Mouse (Mus musculus): ENCODE results near the gene Dag1. TPM values are rescaled to one million over a fixed set of nuclear protein-coding genes. Genes with fewer than 3 reads are reported as not detected.

The Dag1 gene
- polyA plus RNA-seq, 1 experiment from 2014 or later, result 188 TPM

DNA sequence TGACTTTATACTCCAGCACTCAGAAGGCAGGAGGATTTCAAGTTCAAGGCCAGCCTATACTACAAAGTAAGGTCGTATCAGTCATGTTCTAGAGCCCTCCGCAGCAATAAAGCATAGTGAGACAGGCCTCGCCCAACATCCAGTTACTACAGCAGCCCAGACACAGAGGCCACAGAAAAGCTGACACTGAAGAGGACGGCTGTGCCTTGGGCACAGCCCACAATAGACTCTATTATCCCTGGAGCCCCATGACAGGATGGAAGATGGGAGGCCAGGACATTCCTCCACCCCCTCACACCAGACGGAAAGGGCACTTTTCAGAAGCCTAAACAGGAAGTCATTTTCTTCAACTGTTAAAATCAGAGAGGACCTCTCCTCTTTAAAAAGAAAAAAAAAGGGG, 14.8 kb downstream of the Dag1 start:
- Histone ChIP-seq H3K9me3 (replicated peaks) (no peaks in the 10 kb centered on the region), H3K4me1 (replicated peaks) (peaks cover 16% of the 10 kb centered on the region), H3K4me3 (no peak overlapping the region), H3K4me2 (no peak overlapping the region), H3K9ac (no peak overlapping the region), H3K36me3 (peaks cover 50% of the 10 kb centered on the region), H3K27me3 (replicated peaks) (no peaks in the 10 kb centered on the region), H3K27ac (ENCODE audit: poor library complexity, severe bottlenecking) (no peak overlapping the region)
- ATAC-seq (ENCODE audit: insufficient number of reproducible peaks, low FRiP score), result no peak
- WGBS, result 61% methylated on average over 5 of the region's 5 CpGs

DNA sequence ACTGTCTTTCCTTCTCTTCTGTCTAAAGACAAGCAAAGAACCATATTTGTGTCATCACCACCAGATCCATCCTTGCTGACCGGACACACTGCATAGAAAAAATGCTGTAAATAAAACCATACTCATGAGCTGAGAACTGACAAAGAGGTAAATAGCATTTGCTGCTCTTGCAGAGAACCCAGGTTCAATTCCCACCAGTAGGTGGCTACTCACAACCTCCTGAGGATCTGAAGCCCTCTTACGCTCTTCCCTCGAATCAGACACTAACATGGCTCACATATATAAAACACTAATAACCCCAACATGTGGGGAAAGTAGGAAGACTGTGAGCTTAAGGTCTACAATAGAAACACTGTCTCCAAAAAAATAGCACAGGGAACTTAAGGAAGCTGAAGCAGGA, 18.8 kb downstream of the Dag1 start:
- Histone ChIP-seq H3K36me3 (peaks cover 30% of the 10 kb centered on the region), H3K4me3 (no peak overlapping the region), H3K9me3 (replicated peaks) (no peaks in the 10 kb centered on the region), H3K4me1 (replicated peaks) (peaks cover 13% of the 10 kb centered on the region), H3K4me2 (no peak overlapping the region), H3K27me3 (replicated peaks) (no peaks in the 10 kb centered on the region), H3K9ac (no peak overlapping the region), H3K27ac (ENCODE audit: poor library complexity, severe bottlenecking) (no peak overlapping the region)
- ATAC-seq (ENCODE audit: insufficient number of reproducible peaks, low FRiP score), result no peak
- 74% methylated on average over 3 of the region's 3 CpGs for WGBS

DNA sequence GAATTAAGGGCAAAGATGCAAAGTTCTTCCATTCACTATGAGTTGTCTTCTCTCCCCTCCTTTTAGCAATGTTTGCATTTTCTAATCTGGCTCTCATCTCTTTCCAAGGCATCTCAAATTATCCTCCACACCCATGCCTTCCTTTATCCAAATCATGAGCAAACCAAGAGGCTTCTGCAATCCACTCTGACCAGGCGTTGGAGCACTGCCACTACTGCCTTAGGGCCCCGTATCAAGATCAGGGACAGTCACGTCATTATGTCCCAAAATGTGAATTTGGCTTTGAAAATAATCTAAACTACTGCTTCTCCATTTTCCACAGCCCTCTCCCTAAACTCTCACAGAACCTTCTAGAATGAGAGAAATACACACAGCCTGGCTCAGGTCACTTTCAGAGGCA, 19.2 kb downstream of the Dag1 start:
- WGBS, result 81% methylated on average over 3 of the region's 3 CpGs
- Histone ChIP-seq H3K4me3 (no peak overlapping the region), H3K4me2 (no peak overlapping the region), H3K9me3 (replicated peaks) (no peaks in the 10 kb centered on the region), H3K27ac (ENCODE audit: poor library complexity, severe bottlenecking) (no peak overlapping the region), H3K9ac (no peak overlapping the region), H3K36me3 (peaks cover 30% of the 10 kb centered on the region), H3K4me1 (replicated peaks) (peaks cover 16% of the 10 kb centered on the region), H3K27me3 (replicated peaks) (no peaks in the 10 kb centered on the region)
- no peak for ATAC-seq (ENCODE audit: insufficient number of reproducible peaks, low FRiP score)

DNA sequence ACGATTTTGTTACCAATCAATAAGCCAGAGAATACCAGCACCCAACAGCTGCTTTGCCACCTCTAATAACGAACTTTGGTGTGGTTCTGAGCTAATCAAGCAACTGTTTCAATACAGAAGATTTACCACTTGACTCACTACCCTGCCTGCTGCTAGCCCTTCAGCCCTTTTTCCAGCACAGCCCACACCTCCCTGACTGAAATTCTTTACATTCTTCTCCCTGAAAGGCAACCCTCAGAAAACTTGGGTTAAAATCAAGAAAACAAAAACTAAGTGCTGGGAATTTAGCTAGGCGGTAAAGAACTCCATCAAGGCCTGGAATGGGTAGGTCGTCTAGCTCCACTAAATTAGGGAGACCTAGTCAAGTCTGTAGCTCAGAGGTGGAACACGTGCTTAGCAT, 23.8 kb downstream of the Dag1 start:
- 61% methylated on average over 5 of the region's 5 CpGs for WGBS
- no peak overlapping the region for H3K9ac ChIP-seq
- H3K27ac ChIP-seq (ENCODE audit: poor library complexity, severe bottlenecking), result no peak overlapping the region
- H3K36me3 ChIP-seq, result peaks cover 9% of the 10 kb centered on the region; the same call in 1 of the 2 replicates
- no peak overlapping the region for H3K4me3 ChIP-seq
- H3K4me1 ChIP-seq (replicated peaks), result peaks cover 49% of the 10 kb centered on the region
- no peaks in the 10 kb centered on the region for H3K9me3 ChIP-seq (replicated peaks)
- no peak overlapping the region for H3K4me2 ChIP-seq
- ATAC-seq (ENCODE audit: insufficient number of reproducible peaks, low FRiP score), result no peak
- H3K27me3 ChIP-seq (replicated peaks), result no peaks in the 10 kb centered on the region

DNA sequence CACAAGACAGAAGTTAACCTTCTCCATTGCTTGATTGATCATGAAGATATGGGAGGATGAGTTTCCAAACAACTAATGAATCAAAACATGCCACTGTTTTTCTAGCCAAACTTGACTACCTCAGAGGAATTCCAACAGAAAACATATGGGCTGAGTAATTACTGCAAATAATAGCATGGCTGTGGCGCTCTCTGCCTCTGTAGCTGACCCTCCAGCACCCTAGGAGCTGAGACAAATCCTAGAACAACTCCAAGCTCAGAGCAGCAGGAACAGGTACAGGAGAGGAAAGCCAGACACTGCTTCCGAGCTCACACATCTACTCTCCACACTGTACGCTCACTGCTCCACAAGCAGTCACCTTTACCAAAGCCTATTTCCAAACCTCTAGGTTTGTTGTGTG, 24.9 kb downstream of the Dag1 start:
- no peak overlapping the region for H3K27ac ChIP-seq (ENCODE audit: poor library complexity, severe bottlenecking)
- no peak for ATAC-seq (ENCODE audit: insufficient number of reproducible peaks, low FRiP score)
- 70% methylated on average over 3 of the region's 3 CpGs for WGBS
- H3K9ac ChIP-seq, result no peak overlapping the region
- no peaks in the 10 kb centered on the region for H3K27me3 ChIP-seq (replicated peaks)
- peaks cover 7% of the 10 kb centered on the region for H3K36me3 ChIP-seq
- no peak overlapping the region for H3K4me2 ChIP-seq
- no peaks in the 10 kb centered on the region for H3K9me3 ChIP-seq (replicated peaks)
- H3K4me3 ChIP-seq, result no peak overlapping the region
- peaks cover 60% of the 10 kb centered on the region for H3K4me1 ChIP-seq (replicated peaks)

DNA sequence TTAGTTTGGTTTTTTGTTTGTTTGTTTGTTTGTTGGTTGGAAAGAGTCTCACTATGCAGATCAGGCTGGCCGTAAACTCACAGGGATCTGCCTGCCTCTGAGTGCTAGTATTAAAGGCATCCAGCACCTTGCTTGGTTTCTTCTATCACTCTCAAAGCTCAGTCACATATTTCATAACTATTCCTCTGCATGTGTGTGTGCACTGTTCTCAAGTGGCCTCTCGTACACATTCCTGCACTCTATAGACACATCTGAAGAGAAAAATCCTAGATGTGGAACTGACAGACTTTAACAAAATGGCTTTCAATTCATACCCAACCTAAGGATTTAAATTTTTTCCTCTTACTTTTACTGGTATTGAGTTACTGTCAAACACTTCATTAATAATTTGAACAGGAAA, 25.4 kb downstream of the Dag1 start:
- H3K9ac ChIP-seq, result no peak overlapping the region
- H3K4me1 ChIP-seq (replicated peaks), result peaks cover 63% of the 10 kb centered on the region
- no peak for ATAC-seq (ENCODE audit: insufficient number of reproducible peaks, low FRiP score)
- no peak overlapping the region for H3K4me3 ChIP-seq
- peaks cover 7% of the 10 kb centered on the region for H3K36me3 ChIP-seq
- H3K9me3 ChIP-seq (replicated peaks), result no peaks in the 10 kb centered on the region
- H3K27me3 ChIP-seq (replicated peaks), result no peaks in the 10 kb centered on the region
- H3K4me2 ChIP-seq, result no peak overlapping the region
- H3K27ac ChIP-seq (ENCODE audit: poor library complexity, severe bottlenecking), result no peak overlapping the region
- WGBS, result 67% methylated on average over 2 of the region's 2 CpGs

DNA sequence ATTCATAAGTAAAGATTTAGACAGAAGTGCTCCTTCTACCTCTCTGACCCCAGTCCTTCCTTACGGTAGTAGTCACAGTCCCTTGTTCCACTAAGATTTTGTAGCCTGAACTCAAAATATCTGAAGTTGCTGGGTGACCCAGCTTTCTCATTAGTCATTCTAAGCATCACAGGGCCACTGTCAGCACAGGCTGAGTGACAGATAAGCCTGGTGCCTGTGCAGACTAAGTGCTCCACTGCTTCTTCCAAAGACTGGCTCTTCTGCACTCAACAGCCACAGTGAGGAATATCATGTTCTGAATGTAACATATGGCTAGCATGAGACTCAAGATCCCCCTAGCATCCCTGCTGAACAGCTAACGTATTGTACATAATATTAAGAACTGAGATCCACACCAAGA, 29.1 kb downstream of the Dag1 start:
- H3K9me3 ChIP-seq (replicated peaks), result no peaks in the 10 kb centered on the region
- no peak overlapping the region for H3K4me3 ChIP-seq
- peak overlapping the region; percentile 9; the same call in 1 of the 2 replicates for H3K4me2 ChIP-seq
- 35% methylated on average over 2 of the region's 2 CpGs for WGBS
- H3K9ac ChIP-seq, result no peak overlapping the region
- ATAC-seq (ENCODE audit: insufficient number of reproducible peaks, low FRiP score), result peak; percentile 59
- peaks cover 62% of the 10 kb centered on the region for H3K4me1 ChIP-seq (replicated peaks)
- H3K27ac ChIP-seq (ENCODE audit: poor library complexity, severe bottlenecking), result peak overlapping the region; percentile 79
- peaks cover 15% of the 10 kb centered on the region for H3K36me3 ChIP-seq
- no peaks in the 10 kb centered on the region for H3K27me3 ChIP-seq (replicated peaks)

DNA sequence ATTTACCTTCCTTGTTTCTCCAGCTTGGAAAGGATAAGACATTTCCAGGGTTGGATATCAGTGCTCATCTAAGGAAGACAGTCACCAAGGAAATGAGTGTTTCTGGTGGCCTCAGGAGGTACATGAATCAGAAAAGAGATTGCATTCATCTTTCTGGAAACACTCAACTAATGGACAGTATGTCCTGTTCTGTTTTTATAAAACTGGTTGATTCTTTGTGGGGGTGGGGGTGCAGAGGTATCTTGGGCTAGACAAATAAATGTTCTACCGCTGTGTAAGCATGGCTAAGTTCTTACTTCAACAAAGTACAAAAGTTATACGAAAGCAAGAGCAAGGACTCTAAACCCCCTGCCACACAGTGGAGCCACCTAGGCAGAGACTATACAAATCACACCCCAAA, 30.9 kb downstream of the Dag1 start:
- Histone ChIP-seq H3K27ac (ENCODE audit: poor library complexity, severe bottlenecking) (no peak overlapping the region), H3K36me3 (peaks cover 15% of the 10 kb centered on the region), H3K4me1 (replicated peaks) (peaks cover 56% of the 10 kb centered on the region), H3K4me2 (no peak overlapping the region), H3K4me3 (no peak overlapping the region), H3K9me3 (replicated peaks) (no peaks in the 10 kb centered on the region), H3K27me3 (replicated peaks) (no peaks in the 10 kb centered on the region), H3K9ac (no peak overlapping the region)
- no peak for ATAC-seq (ENCODE audit: insufficient number of reproducible peaks, low FRiP score)
- 86% methylated on average over 2 of the region's 2 CpGs for WGBS

DNA sequence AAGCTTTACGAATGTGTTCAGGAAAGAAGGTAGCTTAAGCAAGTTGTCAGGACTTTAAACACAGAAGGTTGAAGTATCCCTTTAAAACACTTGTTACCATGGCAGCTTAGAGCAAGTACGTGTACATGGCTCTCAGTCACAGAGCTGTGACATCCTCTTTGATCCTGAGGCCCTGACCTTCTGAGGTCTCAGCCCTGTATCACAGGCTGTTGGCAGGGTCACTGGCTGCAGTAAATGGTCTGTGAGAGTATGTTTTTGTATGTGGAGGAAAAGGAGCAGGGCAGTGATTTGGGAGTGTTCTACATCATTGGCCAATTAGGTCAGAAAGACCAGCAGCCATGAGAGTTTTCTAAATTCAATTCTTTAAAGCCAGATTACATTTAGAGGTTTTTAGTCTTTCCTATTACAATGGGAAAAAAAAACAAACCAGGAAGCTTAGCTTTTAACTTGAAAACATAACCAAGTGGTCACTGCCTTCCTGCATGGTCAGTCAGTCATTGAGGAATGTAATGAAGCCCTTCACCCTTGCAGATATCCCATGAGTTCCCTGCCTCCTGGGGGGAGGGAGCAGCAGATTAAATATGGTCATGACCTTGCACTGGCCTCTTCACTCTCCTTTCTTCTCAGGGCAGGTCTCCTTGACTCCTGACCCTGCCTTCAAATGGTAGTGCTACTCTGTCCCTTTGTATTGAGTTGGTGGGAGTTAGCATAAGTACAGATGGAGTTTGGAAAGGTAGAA, 35.7 kb downstream of the Dag1 start:
- WGBS, result 50% methylated on average over 2 of the region's 2 CpGs
- Histone ChIP-seq H3K27me3 (replicated peaks) (no peaks in the 10 kb centered on the region), H3K4me1 (replicated peaks) (peaks cover 19% of the 10 kb centered on the region), H3K9ac (no peak overlapping the region), H3K9me3 (replicated peaks) (no peaks in the 10 kb centered on the region), H3K4me2 (no peak overlapping the region), H3K36me3 (0 out of 2 replicates have a peak, but pooled peaks cover 10% of the 10 kb centered on the region), H3K4me3 (no peak overlapping the region), H3K27ac (ENCODE audit: poor library complexity, severe bottlenecking) (peak overlapping the region; percentile 68; the same call in 1 of the 2 replicates)
- no peak for ATAC-seq (ENCODE audit: insufficient number of reproducible peaks, low FRiP score)

DNA sequence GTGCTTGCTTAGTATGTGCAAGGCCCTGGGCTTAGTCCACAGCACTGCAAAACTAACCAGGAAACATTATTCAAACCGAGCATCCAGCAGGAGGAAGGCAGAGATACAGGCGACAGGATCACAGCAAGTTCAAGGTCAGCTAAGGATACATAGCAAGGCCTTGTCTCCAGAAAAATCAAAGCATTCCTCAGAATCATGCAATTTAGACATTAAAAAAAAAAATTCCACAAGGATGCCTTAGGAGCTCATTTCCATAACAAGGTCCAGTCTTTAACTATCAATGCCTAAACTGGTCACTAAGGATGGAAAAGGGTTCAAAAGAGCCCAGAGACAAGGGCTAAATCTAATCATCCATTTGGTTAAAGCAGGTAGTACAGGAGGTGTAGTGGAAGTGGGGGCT, 38.6 kb downstream of the Dag1 start:
- Histone ChIP-seq H3K27me3 (replicated peaks) (no peaks in the 10 kb centered on the region), H3K4me1 (replicated peaks) (peaks cover 42% of the 10 kb centered on the region), H3K27ac (ENCODE audit: poor library complexity, severe bottlenecking) (no peak overlapping the region), H3K9ac (no peak overlapping the region), H3K4me2 (no peak overlapping the region), H3K4me3 (no peak overlapping the region), H3K9me3 (replicated peaks) (no peaks in the 10 kb centered on the region), H3K36me3 (no peaks in the 10 kb centered on the region)
- no peak for ATAC-seq (ENCODE audit: insufficient number of reproducible peaks, low FRiP score)
- WGBS, result 70% methylated on average over 2 of the region's 2 CpGs

DNA sequence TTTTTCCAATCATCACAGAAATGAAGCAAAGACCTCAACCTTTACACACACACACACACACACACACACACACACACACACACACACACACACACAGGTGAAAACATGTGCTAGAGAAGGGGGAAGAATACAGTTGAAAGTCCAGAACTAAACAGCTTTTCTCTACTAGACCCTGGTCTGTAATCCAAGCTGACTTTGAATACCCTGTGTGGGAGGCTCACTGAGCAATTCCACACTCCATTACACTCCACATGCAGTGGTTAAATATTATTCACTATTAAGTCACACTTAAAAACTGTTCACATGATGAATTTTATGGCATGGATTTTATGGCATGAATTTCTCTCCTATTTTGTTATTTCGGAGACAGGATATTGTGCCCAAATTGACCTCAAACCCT, 40.1 kb downstream of the Dag1 start:
- ATAC-seq (ENCODE audit: insufficient number of reproducible peaks, low FRiP score), result no peak
- peaks cover 40% of the 10 kb centered on the region for H3K4me1 ChIP-seq (replicated peaks)
- no peaks in the 10 kb centered on the region for H3K27me3 ChIP-seq (replicated peaks)
- H3K36me3 ChIP-seq, result no peaks in the 10 kb centered on the region
- no peak overlapping the region for H3K4me3 ChIP-seq
- H3K27ac ChIP-seq (ENCODE audit: poor library complexity, severe bottlenecking), result no peak overlapping the region
- WGBS, result 93% methylated on average over 1 of the region's 1 CpGs
- no peaks in the 10 kb centered on the region for H3K9me3 ChIP-seq (replicated peaks)
- no peak overlapping the region for H3K4me2 ChIP-seq
- no peak overlapping the region for H3K9ac ChIP-seq

DNA sequence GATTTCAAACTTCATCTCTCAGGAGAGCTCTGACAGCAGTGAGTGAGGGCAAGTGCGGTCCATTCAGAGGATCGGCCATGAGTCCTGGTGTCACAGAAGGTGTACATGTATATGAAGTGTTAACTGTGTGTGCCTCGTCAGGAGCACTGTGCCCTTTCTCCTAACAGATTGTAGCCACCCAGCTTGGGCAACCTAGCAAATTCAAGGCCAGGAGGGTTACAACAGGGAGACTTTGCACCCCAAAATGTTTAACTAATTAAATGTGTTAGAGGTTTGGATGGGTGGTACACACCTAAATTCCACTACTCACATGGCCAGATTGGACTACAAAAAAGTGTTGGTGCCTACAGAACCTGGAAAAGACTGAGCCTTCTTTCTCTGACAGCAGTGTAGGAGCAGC, 42.2 kb downstream of the Dag1 start:
- no peak for ATAC-seq (ENCODE audit: insufficient number of reproducible peaks, low FRiP score)
- no peak overlapping the region for H3K27ac ChIP-seq (ENCODE audit: poor library complexity, severe bottlenecking)
- 79% methylated on average over 3 of the region's 3 CpGs for WGBS
- H3K9ac ChIP-seq, result no peak overlapping the region
- peaks cover 18% of the 10 kb centered on the region for H3K36me3 ChIP-seq
- no peak overlapping the region for H3K4me2 ChIP-seq
- no peaks in the 10 kb centered on the region for H3K9me3 ChIP-seq (replicated peaks)
- peaks cover 32% of the 10 kb centered on the region for H3K4me1 ChIP-seq (replicated peaks)
- no peaks in the 10 kb centered on the region for H3K27me3 ChIP-seq (replicated peaks)
- no peak overlapping the region for H3K4me3 ChIP-seq

All from heart, embryonic 12.5 days (tissue).